Mouse (Mus musculus) liver, embryonic 11.5 days (tissue): Measurements from ENCODE around the gene Eif3g. TPM values are rescaled to one million over a fixed set of nuclear protein-coding genes. Genes with fewer than 3 reads are reported as not detected.
A peak's percentile ranks its signal among the peaks of the same experiment; 100 is the strongest.

Experiments
- ATAC-seq: fragments of 200-750 bp; cut with Nextera tagmentation; replicated peaks from 2 replicates; pipeline ENCODE4 v1.8.0; 2017; ENCODE audit warnings: moderate number of reproducible peaks, mild to moderate bottlenecking, moderate TSS enrichment, moderate library complexity; ENCODE audit not compliant: low FRiP score
- DNase-seq: peaks from one replicate; pipeline ENCODE4 v3.0.0-alpha.2; 2017; ENCODE audit warnings: low spot score
- H3K27ac ChIP-seq: fragments of 300-500 bp; sonication (generic); 2 replicates; pipeline ENCODE4 v1.5.1; 2014; ENCODE audit warnings: mild to moderate bottlenecking, low read depth, low read length, control low read depth
- H3K27me3 ChIP-seq: fragments of 300-500 bp; sonication (generic); replicated peaks from 2 replicates; pipeline ENCODE4 v1.6.1; 2014; ENCODE audit warnings: low read length, mixed read lengths; ENCODE audit not compliant: control insufficient read depth, insufficient read depth
- H3K36me3 ChIP-seq: fragments of 300-500 bp; sonication (generic); 2 replicates; pipeline ENCODE4 v1.6.1; 2014; ENCODE audit warnings: mild to moderate bottlenecking, low read length, moderate library complexity, mixed read lengths; ENCODE audit not compliant: control insufficient read depth, insufficient read depth
- H3K4me1 ChIP-seq: fragments of 300-500 bp; sonication (generic); replicated peaks from 2 replicates; pipeline ENCODE4 v1.6.1; 2014; ENCODE audit warnings: low read length, mixed read lengths; ENCODE audit not compliant: control insufficient read depth, insufficient read depth
- H3K4me2 ChIP-seq: fragments of 300-500 bp; sonication (generic); 2 replicates; pipeline ENCODE4 v1.6.1; 2014; ENCODE audit warnings: mild to moderate bottlenecking, control low read depth, moderate library complexity
- H3K4me3 ChIP-seq: fragments of 300-500 bp; sonication (generic); 2 replicates; pipeline ENCODE4 v1.5.1; 2014; ENCODE audit warnings: low read depth, low read length, control low read depth
- H3K9ac ChIP-seq: fragments of 300-500 bp; sonication (generic); 2 replicates; pipeline ENCODE4 v1.6.1; 2014; ENCODE audit warnings: low read depth, low read length, control low read depth
- H3K9me3 ChIP-seq: fragments of 300-500 bp; sonication (generic); 2 replicates; pipeline ENCODE4 v1.6.1; 2016; ENCODE audit warnings: low read length, inconsistent platforms, mixed read lengths; ENCODE audit not compliant: control insufficient read depth
- WGBS: fragments of 180-500 bp; shearing (Covaris S2); extraction: QIAGEN DNeasy Blood & Tissue Kit; methylation state at CpG from one replicate; pipeline ENCODE4 v1.1.7; 2014; 5-methylcytosine and 5-hydroxymethylcytosine counted together
- polyA plus RNA-seq: library from polyadenylated mRNA; unstranded; fragments of >200 nt; fragmentation: Nextera tagmentation; extraction: Ambion mirVana; gene quantifications from 2 replicates; pipeline ENCODE4 v1.2.1, GENCODE M21; 2014

The Eif3g gene
- polyA plus RNA-seq, 1 experiment from 2014 or later: 448 TPM

GRCm38 (mm10) chr9:20902174-20902491 is 3.7 kb upstream of the Eif3g start:
- 13% methylated on average over 6 of the region's 6 CpGs for WGBS
- H3K36me3 ChIP-seq: peaks cover 23% of the 10 kb centered on the region
- H3K27me3 ChIP-seq: no peaks in the 10 kb centered on the region
- peaks cover 19% of the 10 kb centered on the region for H3K4me1 ChIP-seq
- H3K4me3 ChIP-seq: peak overlapping the region; percentile 15; the same call in 1 of the 2 replicates
- H3K9ac ChIP-seq: peak overlapping the region; percentile 48; the same call in 1 of the 2 replicates
- peak overlapping the region; percentile 85 for H3K27ac ChIP-seq
- peak; percentile 61 for DNase-seq
- H3K4me2 ChIP-seq: peak overlapping the region; percentile 59
- peak; percentile 74 for ATAC-seq
- no peaks in the 10 kb centered on the region for H3K9me3 ChIP-seq

GRCm38 (mm10) chr9:20901466-20902173 is 3.2 kb upstream of the Eif3g start:
- no peak for DNase-seq

GRCm38 (mm10) chr9:20897736-20898510 is 500 bp downstream of the Eif3g start:
- no peak for DNase-seq
- Histone ChIP-seq H3K9ac (peak overlapping the region; percentile 97), H3K4me1 (peaks cover 24% of the 10 kb centered on the region), H3K4me3 (peak overlapping the region; percentile 99), H3K9me3 (no peaks in the 10 kb centered on the region), H3K27me3 (no peaks in the 10 kb centered on the region), H3K4me2 (peak overlapping the region; percentile 76), H3K27ac (peak overlapping the region; percentile 79), H3K36me3 (peaks cover 37% of the 10 kb centered on the region)
- 3% methylated on average over 39 of the region's 39 CpGs for WGBS
- peak; percentile 61 for ATAC-seq

More at GRCm38 (mm10) chr9:20901466-20902173, 3.2 kb upstream of the Eif3g start:
- peak; percentile 64 for ATAC-seq
- Histone ChIP-seq H3K9ac (peak overlapping the region; percentile 48), H3K4me3 (peak overlapping the region; percentile 15; the same call in 1 of the 2 replicates), H3K4me1 (peaks cover 24% of the 10 kb centered on the region), H3K4me2 (peak overlapping the region; percentile 59), H3K27ac (peak overlapping the region; percentile 85), H3K36me3 (peaks cover 21% of the 10 kb centered on the region), H3K27me3 (no peaks in the 10 kb centered on the region), H3K9me3 (no peaks in the 10 kb centered on the region)
- 13% methylated on average over 13 of the region's 13 CpGs for WGBS

- DNase-seq (no peak), ATAC-seq (no peak)
- peaks cover 62% of the 10 kb centered on the region for H3K36me3 ChIP-seq
- H3K4me2 ChIP-seq: no peak overlapping the region
- H3K27me3 ChIP-seq: no peaks in the 10 kb centered on the region
- H3K4me3 ChIP-seq: no peak overlapping the region
- H3K9me3 ChIP-seq: no peaks in the 10 kb centered on the region
- H3K4me1 ChIP-seq: peaks cover 14% of the 10 kb centered on the region
- 93% methylated on average over 9 of the region's 9 CpGs for WGBS
- no peak overlapping the region for H3K9ac ChIP-seq
- H3K27ac ChIP-seq: no peak overlapping the region
Measured at GRCm38 (mm10) chr9:20895382-20895781, 3.0 kb downstream of the Eif3g start.

- Histone ChIP-seq H3K4me1 (peaks cover 21% of the 10 kb centered on the region), H3K36me3 (peaks cover 69% of the 10 kb centered on the region), H3K4me3 (no peak overlapping the region), H3K9me3 (no peaks in the 10 kb centered on the region), H3K27ac (0 out of 2 replicates have a peak overlapping the region, but pooled peaks have one; percentile 38), H3K9ac (no peak overlapping the region), H3K27me3 (no peaks in the 10 kb centered on the region), H3K4me2 (no peak overlapping the region)
- ATAC-seq (no peak), DNase-seq (no peak)
- WGBS: 90% methylated on average over 15 of the region's 15 CpGs
Measured at GRCm38 (mm10) chr9:20894629-20895028, 3.8 kb downstream of the Eif3g start.

GRCm38 (mm10) chr9:20893590-20894343 is 4.7 kb downstream of the Eif3g start:
- WGBS: 82% methylated on average over 13 of the region's 13 CpGs
- peaks cover 72% of the 10 kb centered on the region for H3K36me3 ChIP-seq
- peaks cover 27% of the 10 kb centered on the region for H3K4me1 ChIP-seq

GRCm38 (mm10) chr9:20893069-20893468 is 5.4 kb downstream of the Eif3g start:
- Histone ChIP-seq H3K27ac (0 out of 2 replicates have a peak overlapping the region, but pooled peaks have one; percentile 0), H3K9me3 (no peaks in the 10 kb centered on the region), H3K4me1 (peaks cover 27% of the 10 kb centered on the region), H3K4me3 (0 out of 2 replicates have a peak overlapping the region, but pooled peaks have one; percentile 7), H3K36me3 (peaks cover 72% of the 10 kb centered on the region), H3K9ac (no peak overlapping the region), H3K4me2 (no peak overlapping the region), H3K27me3 (no peaks in the 10 kb centered on the region)
- 59% methylated on average over 5 of the region's 5 CpGs for WGBS
- ATAC-seq (no peak), DNase-seq (no peak)

More at GRCm38 (mm10) chr9:20893590-20894343, 4.7 kb downstream of the Eif3g start:
- no peaks in the 10 kb centered on the region for H3K9me3 ChIP-seq
- no peak overlapping the region for H3K4me2 ChIP-seq
- H3K27me3 ChIP-seq: no peaks in the 10 kb centered on the region
- H3K9ac ChIP-seq: no peak overlapping the region
- ATAC-seq: no peak
- 0 out of 2 replicates have a peak overlapping the region, but pooled peaks have one; percentile 7 for H3K4me3 ChIP-seq
- H3K27ac ChIP-seq: 0 out of 2 replicates have a peak overlapping the region, but pooled peaks have one; percentile 38
- no peak for DNase-seq

GRCm38 (mm10) chr9:20892104-20892653 is 6.2 kb downstream of the Eif3g start:
- Histone ChIP-seq H3K4me2 (no peak overlapping the region), H3K36me3 (peaks cover 72% of the 10 kb centered on the region), H3K4me3 (peak overlapping the region; percentile 17; the same call in 1 of the 2 replicates), H3K27ac (peak overlapping the region; percentile 62), H3K9ac (peak overlapping the region; percentile 34; the same call in 1 of the 2 replicates), H3K4me1 (peaks cover 22% of the 10 kb centered on the region), H3K9me3 (no peaks in the 10 kb centered on the region), H3K27me3 (no peaks in the 10 kb centered on the region)
- DNase-seq: peak; percentile 62
- 56% methylated on average over 5 of the region's 5 CpGs for WGBS
- ATAC-seq: no peak
